Mouse (Mus musculus) layer of hippocampus, adult 11-12 months (tissue): ENCODE measurements around the gene Adgre5.

Source experiments
- DNase-seq: peaks from one replicate; pipeline ENCODE4 v3.0.0; 2022; ENCODE audit warnings: low spot score

Adgre5 gene

DNA sequence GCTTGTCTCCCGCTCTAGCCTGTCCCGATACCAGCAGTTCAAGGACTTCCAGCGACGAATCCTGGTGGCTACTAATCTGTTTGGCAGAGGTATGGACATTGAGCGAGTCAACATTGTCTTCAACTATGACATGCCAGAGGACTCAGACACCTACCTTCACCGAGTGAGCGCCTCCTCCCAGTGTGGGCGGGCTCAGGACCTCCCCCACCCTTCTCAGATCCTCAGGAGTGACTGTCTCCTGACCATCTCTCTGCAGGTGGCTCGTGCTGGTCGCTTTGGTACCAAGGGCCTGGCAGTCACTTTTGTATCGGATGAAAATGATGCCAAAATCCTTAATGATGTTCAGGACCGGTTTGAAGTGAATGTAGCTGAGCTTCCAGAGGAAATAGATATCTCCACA is 18.5 kb downstream of the Adgre5 start:
- no peak for DNase-seq

DNA sequence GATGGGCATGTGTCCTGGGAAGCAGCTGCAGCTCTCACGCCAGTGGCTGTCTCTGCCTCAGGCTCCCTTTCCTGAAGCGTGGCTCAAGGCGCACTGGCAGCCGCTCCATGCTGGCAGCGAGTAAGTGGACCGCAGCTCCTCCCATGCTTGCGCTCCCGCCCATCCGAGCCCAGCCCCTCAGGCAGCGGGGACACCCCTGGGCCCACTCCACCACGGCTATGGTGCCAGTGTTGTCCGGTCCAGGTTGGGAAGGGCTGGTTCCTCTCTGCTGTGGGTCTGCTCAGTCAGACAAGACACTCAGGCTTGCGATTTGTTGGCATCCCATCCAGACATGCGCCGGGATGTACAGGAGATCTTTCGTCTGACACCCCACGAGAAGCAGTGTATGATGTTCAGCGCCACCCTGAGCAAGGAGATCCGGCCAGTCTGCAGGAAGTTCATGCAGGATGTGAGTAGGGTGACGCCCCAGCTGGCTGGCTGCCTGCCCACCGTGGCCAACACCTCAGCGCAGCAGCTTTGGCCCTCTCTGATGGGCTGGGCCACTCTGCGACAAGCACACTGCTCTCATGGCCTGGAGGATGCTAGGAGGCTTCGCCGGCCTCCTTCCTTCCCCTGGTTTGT is 19.6 kb downstream of the Adgre5 start:
- DNase-seq = no peak

DNA sequence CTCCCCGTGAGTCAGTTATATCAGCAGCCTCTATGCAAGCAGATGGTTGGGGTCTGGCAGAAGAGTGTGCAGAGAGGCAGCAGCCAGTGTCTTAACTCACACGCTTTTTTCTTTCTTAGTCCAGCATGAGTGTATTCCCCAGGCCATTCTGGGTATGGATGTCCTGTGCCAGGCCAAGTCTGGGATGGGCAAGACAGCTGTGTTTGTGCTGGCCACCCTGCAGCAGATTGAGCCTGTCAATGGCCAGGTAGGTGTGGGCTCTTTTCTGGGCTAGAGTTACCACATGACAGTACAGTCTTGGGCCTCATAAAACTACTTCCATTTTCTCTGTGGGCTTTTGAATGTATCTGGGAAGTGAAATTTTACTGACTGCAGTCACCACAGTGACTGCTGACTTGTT is 21.4 kb downstream of the Adgre5 start:
- no peak for DNase-seq

- DNase-seq = no peak
These were observed 22.1 kb downstream of the Adgre5 start for GRCm38 (mm10) chr8:83719048-83719447.

GRCm38 (mm10) chr8:83716563-83716962 is 24.6 kb downstream of the Adgre5 start:
- no peak for DNase-seq

- no peak for DNase-seq
These were observed 25.4 kb downstream of the Adgre5 start for GRCm38 (mm10) chr8:83715771-83716170.

DNA sequence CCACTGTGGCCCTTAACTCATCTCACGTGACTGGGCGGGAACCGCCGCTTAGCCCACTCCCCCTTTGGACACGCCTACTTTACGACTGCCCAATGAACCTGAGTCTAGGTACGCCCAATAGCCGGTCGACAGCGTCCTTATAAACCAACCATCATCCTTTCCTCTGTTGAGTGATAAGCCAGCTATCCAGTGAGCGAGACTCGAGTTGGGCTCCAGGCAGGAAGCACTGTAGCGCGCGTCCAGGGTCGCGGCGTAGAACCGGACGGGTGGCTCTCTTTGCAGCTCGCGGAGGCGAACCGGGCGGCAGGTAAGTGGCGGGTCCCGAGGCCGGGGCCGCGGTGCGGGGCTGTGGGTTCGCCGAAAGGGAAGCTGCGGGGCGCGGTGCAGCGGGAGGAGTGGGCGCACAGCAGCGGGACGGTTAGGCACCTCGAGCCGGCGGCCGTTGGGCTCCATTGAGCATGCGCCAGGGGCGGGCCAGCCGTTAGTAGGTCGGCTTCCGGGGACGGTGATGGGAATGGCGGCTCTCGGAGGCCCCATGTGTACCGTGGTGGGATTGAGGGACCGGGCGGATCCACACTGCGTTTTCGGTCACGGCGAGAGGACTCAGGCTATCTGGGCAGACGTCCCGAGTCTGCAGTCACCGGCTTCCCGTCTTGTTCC is 26.0 kb downstream of the Adgre5 start, which contains the start of gene Ddx39:
Gene Ddx39, plus strand, starts transcription at position 147 of the 660 bp plus-strand sequence.
- peak; percentile 98 for DNase-seq

DNA sequence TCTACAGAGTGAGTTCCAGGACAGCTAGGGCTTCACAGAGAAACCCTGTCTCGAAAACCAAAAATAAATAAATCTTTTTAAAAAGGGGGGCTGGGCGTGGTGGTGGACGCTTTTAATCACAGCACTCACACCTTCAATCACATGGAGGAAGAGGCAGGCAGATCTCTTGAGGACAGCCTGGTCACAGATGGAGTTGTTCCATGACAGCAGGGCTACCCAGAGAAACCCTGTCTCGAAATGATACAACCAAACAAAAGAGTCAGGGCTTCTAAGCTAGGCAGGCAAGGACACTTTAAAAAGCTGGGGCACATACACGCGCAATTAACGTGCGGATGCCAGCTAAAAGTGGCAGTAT is 26.5 kb downstream of the Adgre5 start:
- DNase-seq = no peak

- no peak for DNase-seq
These were observed 33.6 kb downstream of the Adgre5 start for GRCm38 (mm10) chr8:83707554-83707953.

- DNase-seq = no peak
These were observed 34.7 kb downstream of the Adgre5 start for GRCm38 (mm10) chr8:83706411-83706810.

- DNase-seq = no peak
These were observed 37.7 kb downstream of the Adgre5 start for GRCm38 (mm10) chr8:83703426-83703825.

DNA sequence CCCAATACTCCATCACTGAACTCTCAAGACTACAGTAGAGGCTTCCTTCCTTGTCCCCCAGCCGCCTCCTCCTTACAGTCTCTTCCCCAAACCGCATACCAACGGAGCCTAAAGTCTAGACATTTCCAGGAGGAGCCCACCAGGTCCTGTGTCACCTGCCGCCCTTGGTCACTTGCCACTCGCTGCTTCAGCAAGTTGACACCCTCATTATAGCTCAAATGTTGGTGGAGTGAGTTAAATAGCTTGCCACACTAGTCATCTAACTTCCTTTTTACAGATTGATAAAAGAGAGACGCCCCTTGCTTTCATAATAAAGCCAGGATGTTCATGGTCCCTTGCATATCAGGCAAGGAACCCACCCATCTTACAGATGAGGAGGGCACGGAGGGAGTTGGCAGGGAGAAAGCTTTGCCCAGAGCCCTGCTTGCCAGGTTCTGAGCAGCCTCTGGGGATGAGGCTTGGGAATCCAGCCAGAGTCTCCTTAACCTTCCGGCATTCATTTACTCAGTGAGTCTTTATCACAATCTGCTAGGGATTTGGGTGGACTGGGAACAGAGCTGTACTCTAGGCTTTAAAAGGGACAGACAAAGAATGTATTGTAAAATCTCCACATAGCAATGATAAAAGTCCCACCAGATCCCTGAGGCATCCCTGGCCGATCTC is 40.6 kb downstream of the Adgre5 start:
- DNase-seq = no peak

- DNase-seq = no peak
These were observed 41.6 kb downstream of the Adgre5 start for GRCm38 (mm10) chr8:83699566-83699965.

DNA sequence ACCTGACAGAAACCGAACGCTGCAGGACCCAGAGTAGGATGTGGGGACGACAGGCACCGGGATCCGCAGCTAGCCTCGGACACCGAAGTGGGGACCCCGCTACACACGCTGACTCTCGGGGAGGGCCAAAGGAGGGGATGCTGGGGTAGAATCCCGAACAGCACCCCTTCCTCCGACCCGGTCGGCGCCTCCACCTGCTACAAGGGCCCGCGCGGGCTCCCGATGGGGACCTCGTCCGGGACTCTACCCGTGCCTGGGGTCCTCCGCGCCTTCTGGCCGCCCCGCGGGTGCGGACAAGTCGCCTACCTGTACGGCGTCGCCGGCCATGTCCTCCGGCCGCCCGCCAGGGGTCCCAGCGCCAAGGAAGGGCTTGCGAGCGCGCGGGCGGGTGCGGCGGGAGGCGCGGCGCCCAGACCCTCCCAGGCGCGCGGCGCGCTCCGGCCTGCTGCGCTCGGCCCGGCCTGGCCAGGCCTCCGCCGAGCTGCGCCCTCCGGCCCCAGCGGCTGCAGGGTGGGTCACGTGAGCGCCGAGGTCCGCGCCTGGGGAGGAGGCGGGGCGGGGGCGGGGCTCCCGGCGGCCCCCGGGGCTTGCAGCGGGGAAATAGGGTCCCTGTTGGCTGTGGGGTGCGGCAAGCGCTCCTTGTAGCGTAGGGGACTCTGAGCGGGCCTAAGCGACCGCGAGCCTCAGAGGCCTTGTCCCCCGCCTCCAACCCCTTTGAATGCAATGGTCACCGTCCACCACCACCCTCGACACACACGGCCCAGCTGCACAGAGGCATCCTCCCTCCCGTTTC is 42.3 kb downstream of the Adgre5 start, which contains the start of gene Pkn1:
Gene Pkn1, minus strand, starts transcription at position 519 of the 793 bp plus-strand sequence.
- peak; percentile 62 for DNase-seq

- no peak for DNase-seq
These were observed 42.9 kb downstream of the Adgre5 start for GRCm38 (mm10) chr8:83698291-83698660.

GRCm38 (mm10) chr8:83697374-83698220 is 43.5 kb downstream of the Adgre5 start:
- no peak for DNase-seq

GRCm38 (mm10) chr8:83695351-83696106 is 45.6 kb downstream of the Adgre5 start:
- DNase-seq = no peak

- DNase-seq = no peak
These were observed 46.6 kb downstream of the Adgre5 start for GRCm38 (mm10) chr8:83694369-83695160.

DNA sequence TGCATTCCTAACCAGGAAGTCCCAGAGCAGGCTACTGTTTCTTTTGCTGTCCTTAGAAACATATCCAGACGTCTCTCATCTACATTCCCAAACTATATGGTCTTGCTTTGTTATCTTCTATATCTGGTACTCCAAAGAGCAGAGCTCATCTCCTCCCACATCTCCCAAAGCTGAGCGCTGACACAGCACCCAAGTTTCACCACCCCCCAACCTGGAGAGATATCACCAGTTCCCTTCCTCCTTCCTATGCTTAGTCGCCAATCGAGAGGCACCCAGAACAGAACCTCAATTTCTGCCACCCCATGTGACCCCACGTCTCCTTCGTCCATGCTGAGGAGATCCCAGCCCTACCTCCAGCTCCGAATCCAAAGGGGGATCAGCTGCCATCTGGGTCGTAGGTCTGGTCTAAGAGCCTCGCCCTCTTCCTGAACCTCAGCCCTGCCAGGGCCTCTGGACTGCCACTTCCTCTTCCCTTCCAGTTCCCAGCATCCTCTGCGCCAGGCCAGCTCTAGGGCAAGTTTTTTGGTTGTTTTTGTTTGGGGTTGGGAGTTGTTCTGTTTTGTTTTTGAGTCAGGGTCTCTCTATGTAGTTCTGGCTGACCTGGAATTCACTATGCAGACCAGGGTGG is 47.4 kb downstream of the Adgre5 start:
- DNase-seq = no peak

- DNase-seq = no peak
These were observed 51.9 kb downstream of the Adgre5 start for GRCm38 (mm10) chr8:83689264-83689663.
